Mouse (Mus musculus): Measurements from ENCODE around the gene Ascc2.

The Ascc2 gene

GRCm38 (mm10) chr11:4688632-4689380 is 51.3 kb downstream of the Ascc2 start:
- POLR2A ChIA-PET: interaction anchor here (0.5 to 4.7 kb wide), 17 partner anchors 9 to 1812 kb away, joined by 3 to 38 read pairs (median 4); partner anchors contain the start of genes Ascc2 (in 1 of the 4), Uqcr10 (in 1 of the 4) and Zmat5 (in 1 of the 4)
- CTCF ChIA-PET: interaction anchor here (0.6 to 1.2 kb wide), 6 partner anchors 9 to 430 kb away, joined by 3 to 5 read pairs (median 3); no protein-coding TSS in a partner anchor

- POLR2A ChIA-PET: interaction anchor here (0.6 to 5.3 kb wide), 20 partner anchors 8 to 444 kb away, joined by 3 to 63 read pairs (median 4); partner anchors contain the start of genes Ascc2 (in 3 of the 4), Uqcr10 (in 3 of the 4), Zmat5 (in 3 of the 4) and Mtmr3 (in 1 of the 4)
These were observed 52.8 kb downstream of the Ascc2 start for GRCm38 (mm10) chr11:4690353-4690752.

GRCm38 (mm10) chr11:4691213-4691612 is 53.7 kb downstream of the Ascc2 start:
- ChIA-PET POLR2A (interaction anchor here in 3 of 4 experiments (0.6 to 5.3 kb wide), 25 partner anchors 9 to 412 kb away, joined by 3 to 63 read pairs (median 4); partner anchors contain the start of genes Ascc2 (in 3 of the 3), Uqcr10 (in 3 of the 3), Zmat5 (in 3 of the 3) and Hormad2 (in 1 of the 3)), CTCF (interaction anchor here (0.6 to 1.2 kb wide), 9 partner anchors 11 to 472 kb away, joined by 3 to 7 read pairs (median 3); no protein-coding TSS in a partner anchor)

More at GRCm38 (mm10) chr11:4690353-4690752, 52.8 kb downstream of the Ascc2 start:
- CTCF ChIA-PET: interaction anchor here in 3 of 4 experiments (0.6 to 1.2 kb wide), 6 partner anchors 10 to 1051 kb away, joined by 3 to 7 read pairs (median 4); no protein-coding TSS in a partner anchor

- POLR2A ChIA-PET: interaction anchor here in 3 of 4 experiments (0.6 to 5.3 kb wide), 16 partner anchors 9 to 118 kb away, joined by 3 to 63 read pairs (median 5); partner anchors contain the start of genes Ascc2 (in 3 of the 3), Uqcr10 (in 2 of the 3), Zmat5 (in 2 of the 3) and Mtmr3 (in 1 of the 3)
- CTCF ChIA-PET: interaction anchor here in 1 of 4 experiments (1.0 kb wide), 1 partner anchor 182 kb away, joined by 4 read pairs; the partner anchor contains the start of gene Nipsnap1
These were observed 54.6 kb downstream of the Ascc2 start for GRCm38 (mm10) chr11:4692162-4692561.

DNA sequence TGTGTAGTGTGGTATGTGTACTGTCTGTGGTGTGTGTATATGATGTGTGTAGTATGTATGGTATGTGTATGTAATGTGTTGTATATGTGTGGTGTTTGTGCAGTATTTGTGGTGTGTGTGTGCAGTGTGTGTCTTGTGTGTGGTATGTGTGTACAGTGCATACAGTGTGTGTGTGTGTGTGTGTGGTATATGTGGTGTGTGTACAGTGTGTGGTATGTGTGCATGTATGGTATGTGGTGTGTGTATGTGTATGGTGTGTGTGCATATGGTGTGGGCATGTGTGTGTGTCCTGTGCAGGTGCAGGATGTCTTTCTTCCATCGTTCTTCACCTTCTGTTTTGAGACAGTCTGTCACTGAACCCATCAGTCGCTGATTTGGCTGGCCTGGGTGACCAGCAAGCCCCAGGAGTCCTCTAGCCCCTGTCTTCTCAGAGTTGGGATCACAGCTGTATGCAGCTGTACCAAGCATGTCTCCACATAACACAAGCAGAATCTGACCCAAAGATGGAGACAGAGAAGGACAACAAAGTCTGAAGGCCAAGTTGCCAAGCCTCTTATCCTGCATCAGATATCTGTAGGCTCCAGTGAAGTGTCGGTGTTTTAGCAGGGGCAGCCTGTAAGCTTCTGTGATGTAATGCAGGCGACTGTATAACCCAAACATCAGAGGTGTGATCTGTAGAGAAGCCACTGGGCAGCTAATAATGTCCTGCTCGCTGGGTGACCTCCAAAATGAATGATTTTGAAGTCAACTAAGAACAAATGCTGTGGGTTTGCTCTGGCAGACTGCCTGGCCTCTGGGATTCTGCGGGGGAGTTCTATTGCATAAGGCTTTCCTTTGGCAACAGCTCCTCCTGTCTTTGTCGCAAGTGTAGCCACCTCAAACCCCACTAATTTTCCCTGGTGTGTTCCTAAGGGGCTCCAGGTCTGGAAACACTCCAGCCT is 59.8 kb downstream of the Ascc2 start:
- ChIA-PET POLR2A (interaction anchor here in 3 of 4 experiments (0.6 to 1.6 kb wide), 6 partner anchors 10 to 437 kb away, joined by 3 to 6 read pairs (median 4); partner anchors contain the start of gene Ascc2 (in 1 of the 3)), CTCF (interaction anchor here in 1 of 4 experiments (0.6 to 0.8 kb wide), 2 partner anchors 8 to 19 kb away, joined by 3 read pairs; no protein-coding TSS in a partner anchor)

- POLR2A ChIA-PET: interaction anchor here in 3 of 4 experiments (0.6 to 6.7 kb wide), 9 partner anchors 8 to 264 kb away, joined by 3 to 47 read pairs (median 4); partner anchors contain the start of gene Mtmr3 (in 1 of the 3)
These were observed 63.2 kb downstream of the Ascc2 start for GRCm38 (mm10) chr11:4700726-4701125.

GRCm38 (mm10) chr11:4703688-4704071 is 66.1 kb downstream of the Ascc2 start:
- ChIA-PET POLR2A (interaction anchor here in 3 of 4 experiments (1.0 to 8.4 kb wide), 8 partner anchors 11 to 401 kb away, joined by 3 to 63 read pairs (median 6); no protein-coding TSS in a partner anchor), CTCF (interaction anchor here in 1 of 4 experiments (0.6 kb wide), 1 partner anchor 36 kb away, joined by 3 read pairs; no protein-coding TSS in a partner anchor)

More at GRCm38 (mm10) chr11:4700726-4701125, 63.2 kb downstream of the Ascc2 start:
- CTCF ChIA-PET: interaction anchor here in 1 of 4 experiments (0.7 kb wide), 1 partner anchor 481 kb away, joined by 8 read pairs; no protein-coding TSS in a partner anchor

- POLR2A ChIA-PET: interaction anchor here in 3 of 4 experiments (0.6 to 8.4 kb wide), 27 partner anchors 11 to 606 kb away, joined by 3 to 63 read pairs (median 4); partner anchors contain the start of gene Ascc2 (in 1 of the 3)
- CTCF ChIA-PET: no interaction called here
These were observed 66.8 kb downstream of the Ascc2 start, which contains the start of the genes Uqcr10 and Zmat5 for GRCm38 (mm10) chr11:4704072-4704964. Gene Uqcr10, minus strand, starts transcription at chr11:4704342. Gene Zmat5, plus strand, starts transcription at chr11:4704678.

DNA sequence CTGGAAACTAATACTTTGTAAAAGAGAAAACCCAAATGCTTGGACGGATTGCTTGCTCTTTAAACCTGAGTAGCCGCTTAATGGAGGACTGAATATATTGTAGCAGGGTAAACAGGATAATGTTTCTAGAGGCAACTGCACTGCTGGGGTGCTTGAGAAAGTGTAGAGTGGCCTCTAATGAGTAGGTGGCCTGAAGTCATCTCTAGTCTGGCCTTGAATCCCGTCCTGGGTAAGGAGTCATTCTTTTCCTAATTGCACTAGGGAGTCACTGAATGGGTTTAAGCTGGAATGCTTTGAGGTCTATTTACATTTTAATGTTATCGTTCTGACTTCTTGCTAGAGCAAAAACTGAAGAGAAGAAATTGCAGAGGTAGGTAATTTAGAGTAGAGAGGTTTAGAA is 67.6 kb downstream of the Ascc2 start:
- POLR2A ChIA-PET: interaction anchor here in 3 of 4 experiments (0.6 to 8.4 kb wide), 33 partner anchors 9 to 407 kb away, joined by 3 to 63 read pairs (median 4); partner anchors contain the start of gene Ascc2 (in 2 of the 3)
- CTCF ChIA-PET: interaction anchor here in 1 of 4 experiments (1.3 kb wide), 1 partner anchor 30 kb away, joined by 3 read pairs; no protein-coding TSS in a partner anchor

DNA sequence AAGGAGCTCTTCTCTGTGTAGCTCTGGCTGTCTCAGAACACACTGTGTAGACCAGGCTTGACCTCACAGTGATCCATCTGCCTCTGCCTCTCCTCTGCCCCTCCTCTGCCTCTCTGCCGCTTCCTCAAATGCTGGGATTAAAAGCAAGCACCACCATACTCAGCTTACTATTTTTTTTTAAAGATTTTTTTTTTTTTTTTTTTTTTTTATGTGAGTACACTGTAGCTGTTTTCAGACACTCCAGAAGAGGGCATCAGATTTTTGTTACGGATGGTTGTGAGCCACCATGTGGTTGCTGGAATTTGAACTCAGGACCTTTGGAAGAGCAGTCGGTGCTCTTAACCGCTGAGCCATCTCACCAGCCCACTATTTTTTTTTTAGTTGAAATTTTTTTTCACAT is 72.6 kb downstream of the Ascc2 start:
- CTCF ChIA-PET: interaction anchor here (0.6 to 1.6 kb wide), 17 partner anchors 11 to 645 kb away, joined by 3 to 16 read pairs (median 5); no protein-coding TSS in a partner anchor
- POLR2A ChIA-PET: interaction anchor here (0.5 to 8.4 kb wide), 17 partner anchors 8 to 1171 kb away, joined by 3 to 63 read pairs (median 4); no protein-coding TSS in a partner anchor

DNA sequence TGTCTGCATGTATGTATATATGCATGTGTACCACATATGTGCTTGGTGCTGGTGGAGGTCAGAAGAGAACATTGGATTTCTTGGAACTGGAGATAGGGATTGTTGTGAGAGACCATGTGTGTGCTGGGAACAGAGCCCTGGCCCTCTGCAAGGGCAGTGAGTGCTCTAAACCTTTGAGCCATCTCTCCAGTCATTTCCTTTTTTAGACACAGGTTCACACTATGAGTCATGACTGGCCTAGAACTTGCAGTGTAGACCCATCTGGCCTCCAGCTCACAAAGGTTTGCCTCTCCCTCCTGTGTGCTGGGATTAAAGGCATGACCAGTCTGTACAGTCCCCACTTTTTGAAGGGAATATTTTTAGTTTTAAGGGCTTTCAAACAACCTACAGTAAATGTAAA is 75.3 kb downstream of the Ascc2 start:
- ChIA-PET CTCF (no interaction called here), POLR2A (interaction anchor here in 2 of 4 experiments (0.8 to 1.4 kb wide), 3 partner anchors 18 to 99 kb away, joined by 3 read pairs; no protein-coding TSS in a partner anchor)

- POLR2A ChIA-PET: interaction anchor here in 1 of 4 experiments (1.3 kb wide), 1 partner anchor 9 kb away, joined by 3 read pairs; no protein-coding TSS in a partner anchor
- CTCF ChIA-PET: no interaction called here
These were observed 77.2 kb downstream of the Ascc2 start for GRCm38 (mm10) chr11:4714727-4715126.

DNA sequence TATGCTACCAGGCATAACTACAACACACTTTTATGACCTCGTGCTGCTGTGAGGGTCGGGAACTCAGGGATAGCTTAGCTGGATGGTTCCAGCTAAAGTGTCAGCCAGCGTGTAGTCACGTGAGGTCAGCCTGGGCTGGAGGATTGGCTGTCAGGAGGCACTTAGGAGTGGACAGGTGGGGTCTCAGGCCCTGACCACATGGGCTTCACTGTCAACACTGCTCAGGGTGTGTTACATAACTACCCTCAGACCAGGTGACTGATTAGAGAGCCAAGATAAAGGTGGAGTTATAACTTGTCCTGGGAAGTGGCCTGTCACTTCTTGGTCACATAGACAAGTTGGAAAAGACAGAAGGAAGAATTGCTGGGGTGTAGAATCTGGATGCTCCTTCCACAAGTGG is 78.0 kb downstream of the Ascc2 start:
- ChIA-PET POLR2A (interaction anchor here in 2 of 4 experiments (0.6 to 1.3 kb wide), 4 partner anchors 10 to 113 kb away, joined by 3 to 7 read pairs (median 3); no protein-coding TSS in a partner anchor), CTCF (no interaction called here)

- CTCF ChIA-PET: interaction anchor here in 2 of 4 experiments (0.6 kb wide), 2 partner anchors 19 to 1142 kb away, joined by 3 read pairs; no protein-coding TSS in a partner anchor
- POLR2A ChIA-PET: interaction anchor here (0.6 to 2.9 kb wide), 13 partner anchors 8 to 769 kb away, joined by 3 to 16 read pairs (median 3); partner anchors contain the start of genes Uqcr10 (in 2 of the 4), Zmat5 (in 2 of the 4) and Mtmr3 (in 1 of the 4)
These were observed 79.1 kb downstream of the Ascc2 start for GRCm38 (mm10) chr11:4716530-4717236.

DNA sequence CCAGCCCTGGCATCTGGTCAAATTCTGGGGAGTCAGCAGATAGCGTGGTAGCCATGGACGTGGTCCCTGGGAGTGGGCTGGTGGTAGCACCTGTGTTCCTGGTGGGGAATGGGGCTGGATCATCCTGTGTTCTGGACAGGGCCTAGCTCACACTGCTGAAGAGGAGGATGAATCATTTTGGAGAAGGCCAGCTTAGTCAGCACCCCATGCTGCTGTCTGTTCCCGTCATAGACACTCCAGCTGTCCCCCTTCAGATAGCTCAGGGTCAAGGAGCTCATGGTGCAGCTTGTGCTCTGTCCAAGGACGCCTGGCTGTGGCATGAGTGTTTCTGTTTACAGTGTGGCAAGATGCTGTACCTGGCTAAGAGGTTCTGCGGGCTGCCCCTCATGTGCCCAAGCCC is 81.0 kb downstream of the Ascc2 start:
- POLR2A ChIA-PET: interaction anchor here in 3 of 4 experiments (0.6 to 2.9 kb wide), 10 partner anchors 10 to 538 kb away, joined by 3 to 16 read pairs (median 4); partner anchors contain the start of genes Uqcr10 (in 2 of the 3) and Zmat5 (in 2 of the 3)
- CTCF ChIA-PET: interaction anchor here in 1 of 4 experiments (0.7 to 0.9 kb wide), 2 partner anchors 119 to 330 kb away, joined by 3 read pairs; no protein-coding TSS in a partner anchor

Data from embryonic stem cell, embryonic (primary cell).